Mouse (Mus musculus): ENCODE results near the gene Slit3.

The Slit3 gene

GRCm38 (mm10) chr11:35307992-35308391, 187.0 kb downstream of the Slit3 start:
- DNase-seq, result no peak

- DNase-seq, result no peak
Measured at GRCm38 (mm10) chr11:35315449-35316028, 194.5 kb downstream of the Slit3 start.

GRCm38 (mm10) chr11:35317221-35317620, 196.2 kb downstream of the Slit3 start:
- no peak for DNase-seq

- DNase-seq, result no peak
Measured at GRCm38 (mm10) chr11:35317775-35318432, 196.9 kb downstream of the Slit3 start.

- DNase-seq, result no peak
Measured at GRCm38 (mm10) chr11:35318433-35319020, 197.5 kb downstream of the Slit3 start.

GRCm38 (mm10) chr11:35320518-35320917, 199.5 kb downstream of the Slit3 start:
- no peak for DNase-seq

GRCm38 (mm10) chr11:35324397-35324796, 203.4 kb downstream of the Slit3 start:
- DNase-seq, result no peak

- DNase-seq, result no peak
Measured at GRCm38 (mm10) chr11:35325131-35325995, 204.3 kb downstream of the Slit3 start.

GRCm38 (mm10) chr11:35326346-35326745, 205.3 kb downstream of the Slit3 start:
- no peak for DNase-seq

GRCm38 (mm10) chr11:35327899-35328298, 206.9 kb downstream of the Slit3 start:
- DNase-seq, result no peak

- no peak for DNase-seq
Measured at GRCm38 (mm10) chr11:35331476-35331875, 210.5 kb downstream of the Slit3 start.

GRCm38 (mm10) chr11:35336558-35336957, 215.5 kb downstream of the Slit3 start:
- DNase-seq, result no peak

GRCm38 (mm10) chr11:35337493-35337892, 216.5 kb downstream of the Slit3 start:
- no peak for DNase-seq

- DNase-seq, result no peak
Measured at GRCm38 (mm10) chr11:35337927-35338819, 217.1 kb downstream of the Slit3 start.

- DNase-seq, result no peak
Measured at GRCm38 (mm10) chr11:35340752-35341151, 219.7 kb downstream of the Slit3 start.

- DNase-seq, result no peak
Measured at GRCm38 (mm10) chr11:35342486-35342885, 221.5 kb downstream of the Slit3 start.

GRCm38 (mm10) chr11:35345696-35346480, 224.9 kb downstream of the Slit3 start:
- no peak for DNase-seq

GRCm38 (mm10) chr11:35348099-35348498, 227.1 kb downstream of the Slit3 start:
- DNase-seq, result no peak

GRCm38 (mm10) chr11:35350968-35351367, 229.9 kb downstream of the Slit3 start:
- DNase-seq, result no peak

- DNase-seq, result no peak
Measured at GRCm38 (mm10) chr11:35351376-35351775, 230.4 kb downstream of the Slit3 start.

GRCm38 (mm10) chr11:35355811-35356210, 234.8 kb downstream of the Slit3 start:
- no peak for DNase-seq

GRCm38 (mm10) chr11:35361071-35361470, 240.0 kb downstream of the Slit3 start:
- no peak for DNase-seq
